Mouse (Mus musculus): ENCODE measurements around the gene Gfod2. TPM values are rescaled to one million over a fixed set of nuclear protein-coding genes. Genes with fewer than 3 reads are reported as not detected.

The Gfod2 gene
- total RNA-seq (2017) = 0.21 to 2.7 TPM in 2 of 3 replicates, not detected in the other

DNA sequence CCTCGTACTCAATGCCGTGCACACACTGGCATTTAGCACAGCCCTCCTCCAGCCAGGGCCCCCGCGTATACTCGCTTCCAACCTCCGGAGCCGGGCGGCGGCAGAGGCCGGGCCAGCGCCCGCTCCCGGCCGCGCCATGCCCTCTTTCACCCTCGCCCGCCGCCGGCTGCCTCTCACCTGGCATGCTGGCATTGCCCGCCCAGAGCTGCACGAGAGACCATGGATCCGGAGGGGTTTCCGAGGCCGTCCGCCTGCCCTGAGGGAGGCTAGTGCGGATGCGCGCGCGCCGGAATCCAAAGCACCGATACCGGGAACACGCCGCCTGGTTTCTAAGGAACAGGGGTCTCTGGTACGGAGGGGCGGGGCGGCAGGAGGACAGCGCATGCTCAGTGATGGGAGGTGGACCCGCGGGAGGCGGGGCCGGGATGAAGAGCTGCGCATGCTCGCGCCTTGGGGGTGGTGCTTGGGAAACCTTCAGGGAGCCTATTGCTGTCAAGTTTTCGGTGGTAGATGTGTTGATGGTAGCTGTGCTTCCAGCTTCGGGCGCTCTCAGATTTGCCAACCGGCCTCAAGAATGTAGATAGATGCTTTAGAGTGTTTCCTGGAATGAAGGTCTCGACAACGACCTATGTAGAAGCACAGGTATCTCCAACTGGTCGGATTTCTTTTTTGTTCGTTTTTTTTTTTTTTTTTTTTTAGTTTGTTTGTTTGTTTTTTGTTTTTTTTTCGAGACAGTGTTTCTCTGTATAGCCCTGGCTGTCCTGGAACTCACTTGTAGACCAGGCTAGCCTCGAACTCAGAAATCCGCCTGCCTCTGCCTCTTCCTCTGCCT is at the start of gene Gfod2:
Gene Gfod2, minus strand, starts transcription at position 388 of the 832 bp plus-strand sequence.
- ATAC-seq (replicated peaks; ENCODE audit: insufficient number of reproducible peaks, low FRiP score, low TSS enrichment, poor library complexity, severe bottlenecking) = peak; percentile 95

DNA sequence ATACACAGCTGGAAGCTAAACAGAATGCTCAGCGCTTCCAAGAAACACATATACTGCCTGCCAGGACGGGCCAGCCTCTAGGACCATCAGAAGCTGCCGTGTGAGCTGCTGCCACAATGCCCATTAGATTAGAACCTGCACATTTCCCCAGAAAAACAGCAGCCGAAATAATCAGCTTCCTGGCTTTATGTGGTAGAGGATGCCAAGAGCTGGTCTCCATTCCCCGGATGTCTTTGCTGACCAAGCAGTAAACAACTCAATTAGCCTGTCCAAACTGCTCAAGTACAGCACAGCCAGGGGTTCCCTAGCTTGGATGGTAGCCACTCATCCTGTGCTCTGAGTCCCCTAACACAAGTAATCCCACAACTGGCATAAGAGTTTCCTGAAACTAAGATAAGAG is 49.3 kb upstream of the Gfod2 start:
- ATAC-seq (replicated peaks; ENCODE audit: insufficient number of reproducible peaks, low FRiP score, low TSS enrichment, poor library complexity, severe bottlenecking) = no peak

DNA sequence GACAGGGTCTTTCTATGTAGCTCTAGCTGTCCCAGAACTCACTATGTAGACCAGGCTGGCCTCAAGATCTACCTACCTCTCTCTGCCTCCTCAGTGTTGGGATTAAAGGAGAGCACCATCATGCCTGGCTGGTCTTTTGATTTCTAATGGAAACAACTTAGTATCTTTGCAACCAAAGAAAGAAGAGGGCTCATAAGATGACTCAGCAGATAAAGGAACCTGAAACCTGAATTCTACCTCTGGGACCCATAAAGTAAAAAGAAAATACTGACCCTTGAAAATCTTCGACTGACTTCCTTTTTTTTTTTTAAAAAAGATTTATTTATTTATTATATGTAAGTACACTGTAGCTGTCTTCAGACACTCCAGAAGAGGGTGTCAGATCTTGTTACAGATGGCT is 47.5 kb upstream of the Gfod2 start:
- ATAC-seq (replicated peaks; ENCODE audit: insufficient number of reproducible peaks, low FRiP score, low TSS enrichment, poor library complexity, severe bottlenecking) = no peak

DNA sequence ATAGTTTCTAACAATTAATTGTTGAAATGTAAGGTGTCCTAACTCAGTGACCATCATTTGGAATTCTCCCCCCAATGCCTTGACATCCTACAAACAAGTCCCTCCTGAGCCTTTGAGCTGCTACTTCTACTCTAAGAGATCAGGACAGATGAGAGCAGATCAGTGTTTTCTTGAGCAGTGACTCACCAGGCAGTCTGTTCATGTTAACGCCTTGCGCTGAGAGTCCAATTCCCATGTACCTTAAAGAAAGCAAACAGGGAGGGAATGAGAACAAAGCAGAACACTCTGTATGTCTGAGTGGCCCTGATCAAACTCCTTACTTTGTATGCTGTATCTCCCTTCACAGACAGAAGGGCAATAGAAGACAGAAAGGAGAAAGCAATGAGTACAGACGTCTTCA is 46.9 kb upstream of the Gfod2 start:
- ATAC-seq (replicated peaks; ENCODE audit: insufficient number of reproducible peaks, low FRiP score, low TSS enrichment, poor library complexity, severe bottlenecking) = no peak

DNA sequence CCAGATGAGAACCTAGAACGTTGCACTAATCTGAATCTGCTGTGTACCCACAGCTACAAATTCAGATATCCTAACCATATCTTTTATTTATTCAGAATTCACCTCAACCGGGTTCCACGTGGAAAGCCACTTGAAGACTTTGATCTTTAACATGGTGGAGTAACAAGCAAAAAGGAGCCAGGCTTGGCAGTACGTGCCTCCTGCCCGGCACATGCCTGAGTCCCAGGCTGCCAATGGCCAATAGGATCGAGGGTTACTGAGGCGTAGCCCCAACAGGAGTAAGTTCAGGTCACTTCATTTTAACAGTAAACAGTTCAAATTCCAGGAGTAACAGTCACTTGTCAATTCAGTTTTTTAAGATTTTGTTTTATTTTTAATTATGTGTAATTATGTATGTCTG is 46.3 kb upstream of the Gfod2 start:
- ATAC-seq (replicated peaks; ENCODE audit: insufficient number of reproducible peaks, low FRiP score, low TSS enrichment, poor library complexity, severe bottlenecking) = no peak

DNA sequence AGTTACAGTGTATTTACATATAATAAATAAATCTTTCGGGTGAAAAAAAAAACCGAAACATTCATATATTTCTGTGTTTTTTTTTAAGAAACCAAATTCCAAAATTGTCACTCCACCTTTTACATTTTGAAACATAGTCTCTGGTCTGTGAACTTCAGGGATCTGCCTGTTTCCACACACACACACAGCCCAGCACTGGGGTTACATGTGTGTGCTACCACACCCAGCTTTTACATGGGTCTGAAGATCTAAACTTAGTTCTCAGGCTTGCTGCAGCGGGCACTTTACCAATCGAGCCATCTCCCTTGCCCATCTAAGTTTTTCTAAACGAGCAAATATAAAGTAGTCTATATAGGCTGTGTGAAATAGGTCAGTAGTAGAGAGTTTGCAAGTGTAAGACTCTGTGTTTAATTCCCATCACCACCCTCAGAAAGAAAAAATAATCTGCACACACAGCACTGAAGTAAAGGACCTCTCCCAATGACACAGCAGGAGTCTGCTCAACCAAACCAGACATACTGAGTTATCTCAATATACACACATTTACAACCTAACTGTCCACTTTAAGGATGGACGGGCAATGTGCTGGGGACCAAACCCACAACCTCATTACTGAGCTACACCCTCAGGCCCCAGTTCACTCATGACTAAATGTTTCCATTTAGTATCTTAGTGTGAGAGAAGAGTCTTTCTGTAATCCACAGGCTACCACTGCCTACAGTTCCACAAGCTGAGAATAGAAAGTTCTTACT is 42.9 kb upstream of the Gfod2 start:
- no peak for ATAC-seq (replicated peaks; ENCODE audit: insufficient number of reproducible peaks, low FRiP score, low TSS enrichment, poor library complexity, severe bottlenecking)

DNA sequence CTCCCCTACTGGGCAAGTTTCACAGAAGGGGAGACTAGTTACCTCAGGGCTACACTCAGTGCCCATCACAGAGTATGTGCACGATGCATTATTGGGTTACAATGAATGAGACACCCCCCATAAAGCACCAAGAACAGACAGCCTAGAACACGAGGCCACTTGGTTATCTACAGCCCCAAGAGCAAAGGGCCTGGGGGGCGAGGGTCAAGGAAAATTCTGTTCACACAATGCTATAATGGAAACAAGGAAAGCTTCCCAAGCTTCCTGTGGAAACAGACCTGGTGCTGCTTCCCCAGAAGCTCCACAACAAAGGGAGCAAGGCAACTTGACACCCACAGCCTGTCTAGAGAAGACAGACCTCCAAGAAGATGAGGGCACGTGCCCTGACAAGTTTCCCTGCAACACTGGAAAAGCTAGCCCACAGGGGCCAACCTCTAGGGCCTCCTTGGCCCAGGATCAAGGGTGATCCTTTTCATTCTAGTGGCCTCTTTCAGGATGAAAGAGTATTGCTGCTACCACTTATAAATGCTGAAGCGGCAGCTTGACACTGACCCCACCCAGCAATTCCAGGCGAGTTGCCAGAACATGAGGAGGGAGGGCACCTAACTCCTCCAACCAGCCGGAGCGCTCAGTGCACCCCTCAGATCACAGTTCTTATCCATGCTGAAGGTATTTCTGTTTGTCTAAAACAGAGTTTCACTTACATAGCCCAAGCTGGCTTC is 40.8 kb upstream of the Gfod2 start:
- ATAC-seq (replicated peaks; ENCODE audit: insufficient number of reproducible peaks, low FRiP score, low TSS enrichment, poor library complexity, severe bottlenecking) = no peak

DNA sequence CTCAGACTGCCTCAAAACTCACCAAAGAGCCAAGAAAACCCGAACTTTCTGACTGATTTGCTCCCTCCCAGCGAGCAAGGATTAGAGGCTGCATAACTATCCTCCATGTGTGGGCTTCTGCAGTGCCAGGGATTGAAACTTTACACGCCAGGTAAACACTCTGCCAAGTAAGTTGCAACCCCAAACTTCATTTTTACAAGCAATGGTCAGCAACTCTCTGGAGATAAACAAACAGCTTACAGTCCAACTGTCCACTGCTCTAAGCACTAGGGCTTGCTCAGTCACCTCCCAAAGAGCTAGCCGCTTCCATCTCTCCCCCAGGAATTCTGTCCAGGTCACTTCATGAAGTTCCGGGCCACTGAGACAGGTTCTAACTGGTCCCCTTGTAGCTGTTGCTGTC is 39.9 kb upstream of the Gfod2 start:
- ATAC-seq (replicated peaks; ENCODE audit: insufficient number of reproducible peaks, low FRiP score, low TSS enrichment, poor library complexity, severe bottlenecking) = no peak

DNA sequence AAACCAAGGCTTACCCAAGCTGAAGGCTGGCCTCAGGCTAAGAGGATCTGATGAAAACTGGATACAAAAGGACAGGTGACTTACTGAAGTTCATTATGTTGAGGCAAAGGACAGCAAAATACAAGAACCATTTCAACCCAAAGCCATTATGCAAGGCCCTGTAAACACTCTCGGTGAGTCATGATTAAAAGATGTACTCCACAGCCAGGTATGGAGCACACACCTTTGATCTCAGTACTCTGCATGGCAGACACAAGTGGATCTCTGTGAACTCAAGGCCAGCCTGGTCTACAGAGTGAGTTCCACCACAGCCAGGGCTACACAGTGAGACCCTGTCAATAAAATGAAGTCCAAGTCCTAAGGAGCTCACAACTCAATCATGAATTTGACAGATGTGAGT is 37.3 kb upstream of the Gfod2 start:
- no peak for ATAC-seq (replicated peaks; ENCODE audit: insufficient number of reproducible peaks, low FRiP score, low TSS enrichment, poor library complexity, severe bottlenecking)

DNA sequence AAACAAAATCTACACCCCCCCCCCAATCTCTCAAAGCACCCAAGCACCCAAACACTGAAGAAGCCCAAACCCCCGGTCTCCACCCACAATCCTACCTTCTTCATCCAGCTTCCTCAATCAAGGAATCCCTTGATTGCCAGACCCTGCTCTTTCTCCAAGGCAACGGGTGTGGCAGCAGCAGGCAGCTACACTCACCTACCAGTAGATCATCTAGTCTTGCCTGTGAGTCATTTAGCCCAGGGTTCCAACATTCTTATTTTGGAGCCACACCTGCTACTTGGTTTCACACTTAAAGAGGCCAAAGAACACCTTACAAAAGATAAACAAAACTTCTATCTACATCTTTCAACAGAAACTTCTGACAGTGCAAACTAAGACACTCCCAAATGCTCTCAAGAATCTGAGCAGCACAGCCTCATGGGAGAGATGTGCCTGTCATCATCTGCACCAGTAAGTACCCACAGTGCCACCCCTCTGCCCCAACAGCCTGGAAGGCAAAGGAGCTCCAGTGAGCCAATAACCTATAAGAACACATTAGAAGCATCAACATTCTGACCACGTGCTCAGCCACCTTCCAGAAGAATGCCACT is 35.6 kb upstream of the Gfod2 start:
- ATAC-seq (replicated peaks; ENCODE audit: insufficient number of reproducible peaks, low FRiP score, low TSS enrichment, poor library complexity, severe bottlenecking) = no peak

DNA sequence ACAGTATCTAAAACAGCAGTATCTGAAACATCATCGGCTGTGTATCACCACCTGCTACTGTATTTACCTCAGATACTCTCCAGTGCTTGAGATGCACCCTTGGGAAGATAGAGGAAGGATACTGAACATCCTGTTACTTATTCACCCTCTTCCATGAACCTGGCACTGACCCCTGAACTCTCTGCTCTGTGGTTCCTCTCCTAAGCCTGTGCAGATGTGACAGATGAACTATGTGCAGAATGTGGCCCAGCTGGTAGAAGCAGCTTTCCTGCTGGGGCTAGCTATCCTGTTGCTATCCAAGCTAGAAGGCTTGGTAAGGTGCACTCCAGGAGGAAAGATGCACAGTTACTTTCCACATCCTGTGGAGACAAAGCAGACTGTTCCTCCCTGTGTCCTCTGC is 34.9 kb upstream of the Gfod2 start:
- ATAC-seq (replicated peaks; ENCODE audit: insufficient number of reproducible peaks, low FRiP score, low TSS enrichment, poor library complexity, severe bottlenecking) = no peak

DNA sequence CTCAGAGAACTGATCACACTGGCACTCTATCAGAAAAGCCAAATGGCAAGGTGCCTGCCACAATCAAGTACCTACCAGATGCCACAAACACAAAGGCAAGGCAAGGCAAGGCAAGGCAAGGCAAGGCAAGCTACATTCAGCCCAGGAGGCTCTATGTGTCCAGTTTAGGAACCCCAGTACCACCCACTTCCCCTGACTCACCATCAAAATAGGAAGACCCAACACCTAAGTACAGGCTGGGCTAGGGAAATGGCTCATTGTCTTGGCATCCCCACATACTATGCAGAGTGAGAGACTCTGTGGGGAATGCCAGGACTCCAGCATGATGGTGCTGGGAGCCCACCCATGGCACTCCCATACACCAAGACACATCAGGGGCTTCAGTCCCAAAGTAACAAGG is 31.2 kb upstream of the Gfod2 start:
- ATAC-seq (replicated peaks; ENCODE audit: insufficient number of reproducible peaks, low FRiP score, low TSS enrichment, poor library complexity, severe bottlenecking) = no peak

DNA sequence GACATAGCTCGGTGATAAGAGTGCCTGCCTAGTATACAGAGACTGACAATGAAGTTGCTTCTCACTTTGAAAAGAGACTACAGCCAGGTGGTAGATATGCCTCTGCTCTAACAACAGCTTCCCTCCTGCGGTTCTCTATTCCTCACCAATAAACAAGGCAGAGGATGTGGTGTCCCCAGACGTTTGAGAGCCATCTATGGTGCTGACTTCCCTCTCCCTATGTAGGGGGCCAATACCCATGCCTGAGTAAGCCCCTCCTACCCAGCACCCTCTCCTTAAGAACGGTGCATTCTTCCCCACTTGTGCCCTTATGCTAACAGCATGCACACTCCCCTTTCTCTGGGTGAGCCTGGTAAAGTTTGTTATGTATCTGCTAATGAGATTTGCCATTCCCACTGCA is 30.5 kb upstream of the Gfod2 start:
- no peak for ATAC-seq (replicated peaks; ENCODE audit: insufficient number of reproducible peaks, low FRiP score, low TSS enrichment, poor library complexity, severe bottlenecking)

DNA sequence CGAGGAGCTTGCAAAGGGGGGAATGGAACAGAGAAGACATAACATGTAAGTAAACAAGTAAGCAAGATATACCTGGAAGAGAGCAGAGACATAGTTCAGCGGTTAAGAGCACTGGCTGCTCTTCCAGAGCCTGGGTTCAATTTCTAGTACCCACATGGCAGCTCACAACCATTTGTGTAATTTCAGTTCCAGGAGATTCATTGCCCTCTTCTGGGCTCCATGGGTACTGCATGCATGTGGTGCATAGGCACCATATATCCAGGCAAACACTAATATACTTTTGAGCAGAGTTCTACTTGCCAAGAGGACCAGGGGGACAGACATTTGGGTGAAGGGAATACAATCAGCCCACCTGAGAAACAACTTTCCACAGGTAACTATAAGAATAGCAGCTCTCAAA is 29.8 kb upstream of the Gfod2 start:
- ATAC-seq (replicated peaks; ENCODE audit: insufficient number of reproducible peaks, low FRiP score, low TSS enrichment, poor library complexity, severe bottlenecking) = no peak

DNA sequence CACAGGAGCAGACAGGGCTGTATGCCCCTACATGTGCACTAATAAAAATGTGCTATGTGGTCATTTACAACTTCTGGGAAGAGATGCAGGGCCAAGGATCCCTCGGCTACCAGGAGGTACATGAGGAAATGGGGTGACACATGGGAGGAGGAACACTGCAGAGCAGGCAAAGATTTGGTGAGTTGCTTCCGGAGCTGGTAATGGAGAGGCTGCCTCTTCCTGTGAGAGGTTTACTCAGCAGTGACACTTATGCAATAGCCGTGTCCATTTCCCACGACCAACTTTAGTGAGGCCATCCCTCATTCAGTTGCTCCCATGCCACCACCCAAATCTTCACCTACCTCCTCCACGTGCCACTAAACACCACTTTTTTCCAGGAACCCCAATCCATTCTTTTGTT is 21.8 kb upstream of the Gfod2 start:
- no peak for ATAC-seq (replicated peaks; ENCODE audit: insufficient number of reproducible peaks, low FRiP score, low TSS enrichment, poor library complexity, severe bottlenecking)

DNA sequence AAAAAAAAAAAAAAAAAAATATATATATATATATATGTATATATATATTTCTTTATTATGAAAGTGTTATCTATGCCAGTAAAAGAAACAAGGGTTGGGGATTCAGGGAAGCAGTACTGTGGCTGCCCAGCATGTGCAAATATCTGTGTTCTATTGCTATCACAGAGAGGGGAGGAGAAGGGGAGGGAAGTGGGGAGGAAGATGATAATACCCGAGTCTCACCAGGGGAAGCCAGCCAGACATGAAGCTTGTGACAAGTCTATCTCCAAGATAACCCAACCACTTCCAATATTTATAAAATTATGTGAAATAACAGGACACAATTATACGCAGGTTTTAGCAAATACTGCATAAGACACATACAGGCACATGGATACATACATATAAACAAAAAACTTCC is 19.4 kb upstream of the Gfod2 start:
- no peak for ATAC-seq (replicated peaks; ENCODE audit: insufficient number of reproducible peaks, low FRiP score, low TSS enrichment, poor library complexity, severe bottlenecking)

DNA sequence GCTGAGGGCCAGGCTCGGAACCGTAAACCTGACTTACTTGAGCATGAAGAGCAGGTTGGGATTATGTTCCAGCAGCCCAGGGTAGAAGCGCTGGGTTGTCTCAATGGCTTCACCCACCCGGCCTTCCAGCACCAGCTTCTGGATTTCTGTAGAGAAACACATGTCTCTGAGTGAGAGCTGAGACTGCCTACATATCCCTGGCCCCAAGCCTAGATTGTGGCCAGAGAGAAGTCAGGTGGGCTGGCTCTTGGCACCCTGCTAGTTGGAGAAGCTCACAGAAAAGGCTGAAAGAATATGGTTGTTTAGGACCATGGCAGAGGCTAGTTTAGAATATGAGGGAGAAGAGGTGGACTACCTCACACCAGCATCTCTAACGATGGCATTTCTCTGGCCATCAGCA is 16.0 kb upstream of the Gfod2 start:
- ATAC-seq (replicated peaks; ENCODE audit: insufficient number of reproducible peaks, low FRiP score, low TSS enrichment, poor library complexity, severe bottlenecking) = no peak

DNA sequence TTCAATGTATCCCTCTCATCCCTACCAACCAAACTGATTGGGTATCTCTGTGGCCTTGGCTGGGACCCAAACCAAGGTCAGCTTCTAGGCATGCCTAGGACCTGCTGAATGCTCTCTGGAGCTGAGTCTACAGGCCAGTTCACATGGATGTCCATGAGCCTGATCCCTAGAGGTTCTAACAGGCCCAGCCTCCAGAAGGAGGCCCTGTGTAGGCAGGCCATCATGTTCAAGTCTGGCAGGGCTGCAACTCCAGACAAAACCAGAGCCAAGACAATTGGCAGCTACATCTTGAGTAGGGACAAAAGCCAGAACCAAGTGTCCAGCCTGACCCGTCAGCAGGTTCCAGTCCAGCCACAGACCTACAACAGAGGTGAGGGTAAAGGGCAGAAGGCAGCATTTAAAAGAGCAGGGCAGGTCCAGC is 15.0 kb upstream of the Gfod2 start:
- no peak for ATAC-seq (replicated peaks; ENCODE audit: insufficient number of reproducible peaks, low FRiP score, low TSS enrichment, poor library complexity, severe bottlenecking)

All from monocyte, adult 5-6 weeks (primary cell).